Mouse (Mus musculus) hindbrain, embryonic 10.5 days (tissue): ENCODE data around the gene Zfp408. TPM values are rescaled to one million over a fixed set of nuclear protein-coding genes. Genes with fewer than 3 reads are reported as not detected.

Experiments
- DNase-seq: peaks from one replicate; pipeline ENCODE4 v3.0.0-alpha.2; 2017; ENCODE audit warnings: low spot score
- H3K27ac ChIP-seq: fragments of 300-500 bp; sonication (generic); 2 replicates; pipeline ENCODE4 v1.5.1; 2016; ENCODE audit warnings: mild to moderate bottlenecking, moderate library complexity
- H3K27me3 ChIP-seq: fragments of 300-500 bp; sonication (generic); 2 replicates; pipeline ENCODE4 v1.6.1; 2016; ENCODE audit warnings: mild to moderate bottlenecking; ENCODE audit not compliant: poor library complexity, insufficient read depth, severe bottlenecking
- H3K36me3 ChIP-seq: fragments of 300-500 bp; sonication (generic); 2 replicates; pipeline ENCODE4 v1.6.1; 2016; ENCODE audit warnings: mild to moderate bottlenecking, moderate library complexity
- H3K4me1 ChIP-seq: fragments of 300-500 bp; sonication (generic); replicated peaks from 2 replicates; pipeline ENCODE4 v1.6.1; 2016; ENCODE audit warnings: mild to moderate bottlenecking
- H3K4me3 ChIP-seq: fragments of 300-500 bp; sonication (generic); 2 replicates; pipeline ENCODE4 v1.5.1; 2016; ENCODE audit warnings: mild to moderate bottlenecking, moderate library complexity
- H3K9me3 ChIP-seq: fragments of 300-500 bp; sonication (generic); 2 replicates; pipeline ENCODE4 v1.6.1; 2016; ENCODE audit warnings: mild to moderate bottlenecking, moderate library complexity
- WGBS: fragments of 180-500 bp; shearing (Covaris S2); methylation state at CpG from one replicate; pipeline ENCODE4 v1.1.7; 2016; 5-methylcytosine and 5-hydroxymethylcytosine counted together
- polyA plus RNA-seq: library from polyadenylated mRNA; unstranded; fragments of >200 nt; fragmentation: Nextera tagmentation; extraction: Ambion mirVana; gene quantifications from 2 replicates; pipeline ENCODE4 v1.2.1, GENCODE M21; 2016

The Zfp408 gene
- 11.8 and 13.4 TPM in 2 replicates for polyA plus RNA-seq

GRCm38 (mm10) chr2:91649553-91650359, at the start of gene Zfp408, which contains the start of gene Arhgap1:
Zfp408 (minus strand) TSS chr2:91649791.
Arhgap1 (plus strand) TSS chr2:91649860.
- WGBS, result under 1% methylated on average over 44 of the region's 44 CpGs
- H3K27me3 ChIP-seq, result no peaks in the 10 kb centered on the region
- peaks cover 53% of the 10 kb centered on the region for H3K36me3 ChIP-seq

DNA sequence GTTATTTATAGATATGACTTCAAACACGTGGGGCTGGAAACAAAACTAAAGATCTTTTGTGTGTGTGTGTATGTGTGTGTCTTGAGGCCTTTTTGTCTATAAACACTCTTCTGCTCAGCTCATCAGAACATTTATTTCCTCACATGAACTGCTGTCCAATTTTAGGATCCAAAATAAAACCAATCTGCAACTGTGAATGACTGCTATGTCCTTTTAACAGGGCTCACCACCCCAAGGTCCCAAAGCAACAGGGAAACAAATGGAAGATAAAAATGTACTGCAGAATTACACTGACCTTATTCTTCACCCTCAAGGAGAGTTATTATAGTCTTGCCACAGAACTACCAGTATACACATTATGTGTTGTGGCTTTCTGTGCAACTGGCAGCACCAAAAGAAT, 49.6 kb upstream of the Zfp408 start:
- Histone ChIP-seq H3K36me3 (peaks cover 13% of the 10 kb centered on the region), H3K4me1 (no peaks in the 10 kb centered on the region)

More at GRCm38 (mm10) chr2:91649553-91650359, at the start of gene Zfp408, which contains the start of gene Arhgap1:
- Histone ChIP-seq H3K27ac (peak within 1 kb of the TSS; percentile 95), H3K4me3 (peak within 1 kb of the TSS; percentile 99), H3K9me3 (no peaks in the 10 kb centered on the region), H3K4me1 (peaks cover 25% of the 10 kb centered on the region)
- DNase-seq, result peak; percentile 98

GRCm38 (mm10) chr2:91696225-91696590, 46.6 kb upstream of the Zfp408 start:
- Histone ChIP-seq H3K27me3 (no peaks in the 10 kb centered on the region), H3K27ac (no peak overlapping the region), H3K4me3 (no peak overlapping the region), H3K9me3 (no peaks in the 10 kb centered on the region), H3K36me3 (peaks cover 31% of the 10 kb centered on the region), H3K4me1 (no peaks in the 10 kb centered on the region)
- DNase-seq, result no peak
- WGBS, result 92% methylated on average over 1 of the region's 1 CpGs

More for the DNA sequence above, 49.6 kb upstream of the Zfp408 start:
- Histone ChIP-seq H3K27me3 (no peaks in the 10 kb centered on the region), H3K4me3 (no peak overlapping the region), H3K9me3 (no peaks in the 10 kb centered on the region), H3K27ac (no peak overlapping the region)
- WGBS, result 82% methylated on average over 1 of the region's 1 CpGs
- DNase-seq, result no peak

DNA sequence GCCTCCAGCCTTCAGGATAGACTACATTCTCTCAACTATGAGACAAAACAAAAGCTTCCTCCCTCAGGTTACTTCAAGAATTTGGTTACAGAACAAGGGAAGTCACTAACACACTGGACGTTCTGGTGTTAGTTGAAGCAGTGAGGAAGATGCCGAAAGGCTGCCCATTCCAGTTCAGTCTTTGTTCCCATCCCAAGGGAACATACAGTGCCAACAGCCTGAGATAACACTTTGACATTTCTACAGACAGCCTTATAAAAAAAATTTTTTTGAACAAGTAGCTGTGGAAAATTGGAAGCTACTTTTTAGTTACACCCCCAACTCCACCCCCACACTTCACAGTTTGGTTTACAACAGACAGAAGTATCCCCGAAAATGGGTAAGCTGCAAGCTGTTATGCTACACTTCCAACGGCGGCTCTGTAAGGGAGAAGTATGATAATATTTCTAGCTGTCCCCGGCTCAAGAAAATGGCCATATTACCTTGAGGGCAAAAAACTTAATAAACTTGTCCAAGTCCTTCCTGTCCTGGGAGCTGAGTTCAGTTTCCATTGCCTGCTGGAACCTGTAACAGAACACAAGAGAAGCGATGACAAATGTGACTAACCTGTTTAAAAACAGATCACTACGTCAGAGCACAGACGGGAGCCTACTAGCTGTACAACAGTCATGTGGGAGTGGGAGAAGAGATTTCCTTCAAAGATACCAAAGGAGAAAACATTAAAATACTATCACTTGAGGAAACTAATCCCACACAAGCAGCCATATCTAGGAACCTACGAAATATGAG, 46.0 kb upstream of the Zfp408 start:
- no peaks in the 10 kb centered on the region for H3K4me1 ChIP-seq
- peaks cover 31% of the 10 kb centered on the region for H3K36me3 ChIP-seq
- no peak overlapping the region for H3K4me3 ChIP-seq
- no peak for DNase-seq
- H3K27me3 ChIP-seq, result no peaks in the 10 kb centered on the region
- H3K9me3 ChIP-seq, result no peaks in the 10 kb centered on the region
- 92% methylated on average over 10 of the region's 10 CpGs for WGBS
- H3K27ac ChIP-seq, result no peak overlapping the region

DNA sequence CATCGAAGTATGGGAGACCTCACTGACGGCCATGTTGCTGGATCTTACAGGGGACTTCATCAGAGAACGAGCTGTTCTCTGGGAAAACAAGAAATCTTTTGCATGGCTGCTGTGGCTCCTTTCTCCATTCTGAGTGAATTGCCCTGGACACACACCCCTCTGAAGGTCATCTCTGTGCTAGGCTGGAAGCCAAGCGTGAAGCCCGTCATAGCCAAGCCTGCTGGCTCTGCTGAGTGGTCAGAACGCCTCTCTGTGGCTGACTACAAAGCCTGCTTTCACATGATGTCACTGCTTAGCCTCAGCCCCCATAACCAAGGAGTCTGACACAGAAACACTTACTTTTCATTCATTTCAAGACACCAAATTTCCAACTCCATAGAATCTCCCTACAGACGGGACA, 39.9 kb upstream of the Zfp408 start:
- Histone ChIP-seq H3K27me3 (no peaks in the 10 kb centered on the region), H3K36me3 (peaks cover 60% of the 10 kb centered on the region), H3K4me3 (no peak overlapping the region), H3K9me3 (no peaks in the 10 kb centered on the region), H3K27ac (no peak overlapping the region), H3K4me1 (no peaks in the 10 kb centered on the region)
- no peak for DNase-seq
- WGBS, result 88% methylated on average over 7 of the region's 7 CpGs

- Histone ChIP-seq H3K9me3 (no peaks in the 10 kb centered on the region), H3K4me1 (no peaks in the 10 kb centered on the region), H3K27ac (no peak overlapping the region), H3K36me3 (peaks cover 85% of the 10 kb centered on the region), H3K27me3 (no peaks in the 10 kb centered on the region), H3K4me3 (no peak overlapping the region)
- 79% methylated on average over 8 of the region's 8 CpGs for WGBS
- DNase-seq, result no peak
Observed at GRCm38 (mm10) chr2:91683919-91684318, 34.3 kb upstream of the Zfp408 start.

DNA sequence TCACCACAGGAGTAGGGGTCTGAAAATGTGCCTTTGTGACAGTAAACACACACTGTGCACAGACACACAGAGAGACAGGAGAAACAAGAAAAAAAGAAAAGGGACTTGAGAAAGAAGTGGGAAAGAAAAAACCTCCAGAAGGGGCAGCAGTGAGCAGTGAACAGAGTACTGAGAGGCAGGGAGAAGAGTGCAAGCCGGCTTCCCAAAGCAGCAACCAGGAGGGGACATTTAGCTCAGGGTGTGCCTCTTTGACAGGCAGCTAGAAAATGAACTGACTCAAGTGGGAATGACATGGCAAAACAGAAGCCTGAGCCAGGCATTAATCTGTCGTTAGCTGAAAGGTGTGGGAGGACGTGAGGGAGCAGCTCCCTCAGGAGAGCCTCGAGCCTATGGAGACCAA, 33.3 kb upstream of the Zfp408 start:
- Histone ChIP-seq H3K27ac (no peak overlapping the region), H3K9me3 (no peaks in the 10 kb centered on the region), H3K27me3 (no peaks in the 10 kb centered on the region), H3K4me3 (no peak overlapping the region), H3K4me1 (no peaks in the 10 kb centered on the region), H3K36me3 (peaks cover 91% of the 10 kb centered on the region)
- 62% methylated on average over 4 of the region's 4 CpGs for WGBS
- DNase-seq, result peak; percentile 14

GRCm38 (mm10) chr2:91676961-91677360, 27.4 kb upstream of the Zfp408 start:
- Histone ChIP-seq H3K27ac (no peak overlapping the region), H3K4me3 (no peak overlapping the region), H3K36me3 (peaks cover 92% of the 10 kb centered on the region), H3K9me3 (no peaks in the 10 kb centered on the region), H3K4me1 (no peaks in the 10 kb centered on the region), H3K27me3 (no peaks in the 10 kb centered on the region)
- no peak for DNase-seq

- DNase-seq, result no peak
- 82% methylated on average over 2 of the region's 2 CpGs for WGBS
- Histone ChIP-seq H3K4me1 (no peaks in the 10 kb centered on the region), H3K9me3 (no peaks in the 10 kb centered on the region), H3K27me3 (no peaks in the 10 kb centered on the region), H3K36me3 (peaks cover 92% of the 10 kb centered on the region), H3K4me3 (no peak overlapping the region), H3K27ac (no peak overlapping the region)
Observed at GRCm38 (mm10) chr2:91676420-91676819, 26.8 kb upstream of the Zfp408 start.

DNA sequence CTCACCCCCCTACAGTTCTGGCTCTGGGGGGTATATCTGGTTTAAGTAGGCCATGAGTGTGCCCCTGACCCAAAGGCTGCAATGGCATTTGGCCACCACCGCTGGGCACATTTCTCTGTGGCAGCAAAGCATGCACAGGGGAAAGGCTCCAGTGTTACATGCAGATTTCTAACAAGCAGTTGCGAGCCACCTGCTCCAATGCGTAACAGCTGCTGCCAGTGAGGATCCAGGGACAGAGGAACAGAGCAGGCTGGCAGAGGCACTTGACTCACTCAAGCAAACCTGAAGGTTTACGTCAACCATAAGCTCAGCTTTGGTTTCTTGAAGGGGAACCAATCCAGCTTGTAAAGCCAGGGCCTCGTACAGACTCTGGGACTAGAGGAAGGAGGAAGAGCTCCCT, 25.3 kb upstream of the Zfp408 start:
- Histone ChIP-seq H3K27ac (no peak overlapping the region), H3K36me3 (peaks cover 92% of the 10 kb centered on the region), H3K4me3 (no peak overlapping the region), H3K4me1 (no peaks in the 10 kb centered on the region), H3K9me3 (no peaks in the 10 kb centered on the region), H3K27me3 (no peaks in the 10 kb centered on the region)
- no peak for DNase-seq
- 93% methylated on average over 5 of the region's 5 CpGs for WGBS

GRCm38 (mm10) chr2:91673587-91673986, 24.0 kb upstream of the Zfp408 start:
- no peak for DNase-seq
- H3K36me3 ChIP-seq, result peaks cover 92% of the 10 kb centered on the region
- WGBS, result 88% methylated on average over 2 of the region's 2 CpGs
- no peak overlapping the region for H3K27ac ChIP-seq
- no peaks in the 10 kb centered on the region for H3K27me3 ChIP-seq
- H3K4me1 ChIP-seq, result no peaks in the 10 kb centered on the region
- H3K9me3 ChIP-seq, result no peaks in the 10 kb centered on the region
- no peak overlapping the region for H3K4me3 ChIP-seq

DNA sequence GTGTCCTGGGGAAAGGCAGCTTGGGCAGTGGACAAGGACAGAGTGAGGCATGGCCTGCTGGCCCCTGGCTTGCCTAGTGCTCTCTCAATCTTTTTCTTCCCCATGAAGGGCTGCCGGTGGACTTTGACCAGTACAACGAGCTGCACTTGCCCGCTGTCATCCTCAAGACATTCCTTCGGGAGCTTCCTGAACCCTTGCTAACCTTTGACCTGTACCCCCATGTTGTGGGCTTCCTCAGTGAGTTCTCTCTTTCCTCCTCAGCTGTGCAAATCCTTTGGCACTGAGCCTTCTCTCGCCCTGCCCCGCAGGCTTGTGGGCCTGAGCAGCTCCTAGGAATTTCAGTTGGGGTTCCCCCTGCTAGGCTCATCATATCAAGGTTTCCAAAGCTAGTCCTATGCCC, 20.4 kb upstream of the Zfp408 start:
- H3K36me3 ChIP-seq, result peaks cover 90% of the 10 kb centered on the region
- H3K4me1 ChIP-seq, result no peaks in the 10 kb centered on the region
- no peaks in the 10 kb centered on the region for H3K9me3 ChIP-seq
- H3K27ac ChIP-seq, result no peak overlapping the region
- H3K4me3 ChIP-seq, result no peak overlapping the region
- H3K27me3 ChIP-seq, result no peaks in the 10 kb centered on the region
- 90% methylated on average over 6 of the region's 6 CpGs for WGBS
- DNase-seq, result no peak

- Histone ChIP-seq H3K36me3 (peaks cover 90% of the 10 kb centered on the region), H3K9me3 (no peaks in the 10 kb centered on the region), H3K4me1 (no peaks in the 10 kb centered on the region), H3K27ac (no peak overlapping the region), H3K4me3 (no peak overlapping the region), H3K27me3 (no peaks in the 10 kb centered on the region)
- no peak for DNase-seq
- WGBS, result 90% methylated on average over 8 of the region's 8 CpGs
Observed at GRCm38 (mm10) chr2:91669326-91669725, 19.7 kb upstream of the Zfp408 start.
